Mouse (Mus musculus): Measurements from ENCODE around the gene Stk17b. TPM values are rescaled to one million over a fixed set of nuclear protein-coding genes. Genes with fewer than 3 reads are reported as not detected.
"Not testable (repeated sequence)": the region's sequence is repeated elsewhere in the genome, so short reads cannot be mapped to it uniquely, and the experiment has no call there.

Gene Stk17b
- polyA plus RNA-seq, 1 experiment from 2014 or later = 10.4 TPM

GRCm38 (mm10) chr1:53715446-53715845 lies 69.6 kb downstream of the Stk17b start:
- 6% methylated on average over 4 of the region's 4 CpGs for WGBS

GRCm38 (mm10) chr1:53713383-53713782 lies 71.6 kb downstream of the Stk17b start:
- not testable (repeated sequence) for H3K9me3 ChIP-seq; H3K27ac ChIP-seq (replicated peaks); H3K27me3 ChIP-seq; H3K4me2 ChIP-seq (replicated peaks); ATAC-seq (ENCODE audit: low FRiP score, low read depth); H3K4me3 ChIP-seq; H3K36me3 ChIP-seq; H3K4me1 ChIP-seq; H3K9ac ChIP-seq (replicated peaks)
- WGBS = 47% methylated on average over 3 of the region's 3 CpGs

More at GRCm38 (mm10) chr1:53715446-53715845, 69.6 kb downstream of the Stk17b start:
- no peak overlapping the region for H3K9ac ChIP-seq (replicated peaks)
- no peak overlapping the region for H3K4me3 ChIP-seq
- H3K27ac ChIP-seq (replicated peaks) = no peak overlapping the region
- no peaks in the 10 kb centered on the region for H3K27me3 ChIP-seq
- H3K9me3 ChIP-seq = no peaks in the 10 kb centered on the region
- no peak for ATAC-seq (ENCODE audit: low FRiP score, low read depth)
- H3K4me1 ChIP-seq = no peaks in the 10 kb centered on the region
- no peak overlapping the region for H3K4me2 ChIP-seq (replicated peaks)
- H3K36me3 ChIP-seq = no peaks in the 10 kb centered on the region

GRCm38 (mm10) chr1:53711069-53711468 lies 74.0 kb downstream of the Stk17b start:
- Histone ChIP-seq H3K9ac (replicated peaks) (no peak overlapping the region), H3K27me3 (no peaks in the 10 kb centered on the region), H3K9me3 (no peaks in the 10 kb centered on the region), H3K27ac (replicated peaks) (no peak overlapping the region), H3K4me3 (no peak overlapping the region), H3K36me3 (no peaks in the 10 kb centered on the region), H3K4me1 (no peaks in the 10 kb centered on the region), H3K4me2 (replicated peaks) (no peak overlapping the region)
- 86% methylated on average over 9 of the region's 9 CpGs for WGBS
- no peak for ATAC-seq (ENCODE audit: low FRiP score, low read depth)

- not testable (repeated sequence) for H3K9me3 ChIP-seq; H3K36me3 ChIP-seq; H3K9ac ChIP-seq (replicated peaks); H3K4me1 ChIP-seq; H3K27ac ChIP-seq (replicated peaks); H3K4me2 ChIP-seq (replicated peaks); H3K27me3 ChIP-seq; H3K4me3 ChIP-seq; ATAC-seq (ENCODE audit: low FRiP score, low read depth)
- WGBS = 62% methylated on average over 5 of the region's 5 CpGs
Measured at GRCm38 (mm10) chr1:53709602-53710001, 75.4 kb downstream of the Stk17b start.

GRCm38 (mm10) chr1:53706431-53707361 lies 78.3 kb downstream of the Stk17b start, which contains the start of gene Dnah7a:
Gene Dnah7a (minus strand): TSS chr1:53706784.
- Histone ChIP-seq H3K4me1 (no peaks in the 10 kb centered on the region), H3K27ac (replicated peaks) (peak within 1 kb of the TSS; percentile 67), H3K36me3 (no peaks in the 10 kb centered on the region), H3K9ac (replicated peaks) (peak within 1 kb of the TSS; percentile 55; the same call in 1 of the 2 replicates), H3K4me2 (replicated peaks) (peak within 1 kb of the TSS; percentile 70), H3K9me3 (no peaks in the 10 kb centered on the region), H3K4me3 (peak within 1 kb of the TSS; percentile 53), H3K27me3 (no peaks in the 10 kb centered on the region)
- WGBS = 16% methylated on average over 42 of the region's 42 CpGs
- ATAC-seq (ENCODE audit: low FRiP score, low read depth) = peak; percentile 91

Other genes with a start within 250 kb of the Stk17b start
- gene Dnah7a, start 78.4 kb downstream of the Stk17b start, polyA plus RNA-seq (2016; fragmentation: Nextera tagmentation; extraction: Ambion mirVana) = 7.2 TPM in 2 replicates